Mouse (Mus musculus) macrophage (primary cell): ENCODE results near the gene Defb48. TPM values are rescaled to one million over a fixed set of nuclear protein-coding genes. Genes with fewer than 3 reads are reported as not detected.

Experiments used
- H3K27ac ChIP-seq: fragments of 350-480 bp; formaldehyde crosslinking; 2 replicates; pipeline ENCODE4 v1.9.0; 2021
- H3K36me3 ChIP-seq: fragments of 350-480 bp; formaldehyde crosslinking; 2 replicates; pipeline ENCODE4 v1.9.0; 2021; ENCODE audit errors: inconsistent target
- H3K4me3 ChIP-seq: fragments of 350-480 bp; formaldehyde crosslinking; 2 replicates; pipeline ENCODE4 v1.9.0; 2021; ENCODE audit errors: inconsistent target
- H3K79me2 ChIP-seq: fragments of 350-480 bp; formaldehyde crosslinking; 2 replicates; pipeline ENCODE4 v1.9.0; 2021; ENCODE audit errors: inconsistent target
- WGBS: methylation state at CpG from one replicate; pipeline ENCODE4 v1.1.7; 2026; ENCODE audit warnings: inconsistent platforms; ENCODE audit not compliant: missing documents; 5-methylcytosine and 5-hydroxymethylcytosine counted together
- polyA plus RNA-seq: library from polyadenylated mRNA; stranded (reverse); fragments of 250-400 nt; gene quantifications from 3 replicates; pipeline ENCODE4 v1.2.4, GENCODE M21; 2018; ENCODE audit warnings: inconsistent platforms

Defb48 gene
- polyA plus RNA-seq, 1 experiment from 2014 or later, result not detected

- no peaks in the 10 kb centered on the region for H3K79me2 ChIP-seq
- peaks cover 82% of the 10 kb centered on the region for H3K36me3 ChIP-seq
- no peak overlapping the region for H3K27ac ChIP-seq
- 91% methylated on average over 9 of the region's 9 CpGs for WGBS
- H3K4me3 ChIP-seq, result no peak overlapping the region
Measured at GRCm38 (mm10) chr14:62956091-62956490, 28.2 kb downstream of the Defb48 start.

GRCm38 (mm10) chr14:62946794-62947193 lies 37.5 kb downstream of the Defb48 start:
- Histone ChIP-seq H3K4me3 (no peak overlapping the region), H3K27ac (no peak overlapping the region), H3K79me2 (peaks cover 13% of the 10 kb centered on the region; the same call in 1 of the 2 replicates), H3K36me3 (peaks cover 44% of the 10 kb centered on the region)
- 98% methylated on average over 3 of the region's 3 CpGs for WGBS

- Histone ChIP-seq H3K27ac (peak overlapping the region; percentile 27), H3K4me3 (no peak overlapping the region), H3K79me2 (peaks cover 50% of the 10 kb centered on the region; the same call in 1 of the 2 replicates), H3K36me3 (peaks cover 77% of the 10 kb centered on the region)
- 16% methylated on average over 14 of the region's 14 CpGs for WGBS
Measured at GRCm38 (mm10) chr14:62940383-62941074, 43.8 kb downstream of the Defb48 start.

- WGBS, result 100% methylated on average over 2 of the region's 3 CpGs
- H3K36me3 ChIP-seq, result peaks cover 79% of the 10 kb centered on the region
- H3K79me2 ChIP-seq, result peaks cover 60% of the 10 kb centered on the region; the same call in 1 of the 2 replicates
- no peak overlapping the region for H3K27ac ChIP-seq
- H3K4me3 ChIP-seq, result no peak overlapping the region
Measured at GRCm38 (mm10) chr14:62939435-62939834, 44.9 kb downstream of the Defb48 start.

- peaks cover 86% of the 10 kb centered on the region for H3K36me3 ChIP-seq
- H3K4me3 ChIP-seq, result no peak overlapping the region
- 93% methylated on average over 5 of the region's 5 CpGs for WGBS
- no peak overlapping the region for H3K27ac ChIP-seq
- H3K79me2 ChIP-seq, result peaks cover 57% of the 10 kb centered on the region; the same call in 1 of the 2 replicates
Measured at GRCm38 (mm10) chr14:62937675-62938074, 46.6 kb downstream of the Defb48 start.

GRCm38 (mm10) chr14:62936631-62937380 lies 47.5 kb downstream of the Defb48 start:
- H3K4me3 ChIP-seq, result no peak overlapping the region
- peaks cover 54% of the 10 kb centered on the region; the same call in 1 of the 2 replicates for H3K79me2 ChIP-seq
- peaks cover 88% of the 10 kb centered on the region for H3K36me3 ChIP-seq
- no peak overlapping the region for H3K27ac ChIP-seq
- 89% methylated on average over 6 of the region's 6 CpGs for WGBS

GRCm38 (mm10) chr14:62935361-62935760 lies 48.9 kb downstream of the Defb48 start:
- H3K79me2 ChIP-seq, result peaks cover 57% of the 10 kb centered on the region; the same call in 1 of the 2 replicates
- H3K36me3 ChIP-seq, result peaks cover 94% of the 10 kb centered on the region
- H3K4me3 ChIP-seq, result no peak overlapping the region
- H3K27ac ChIP-seq, result no peak overlapping the region
- 88% methylated on average over 9 of the region's 9 CpGs for WGBS

GRCm38 (mm10) chr14:62928101-62928541 lies 56.2 kb downstream of the Defb48 start:
- Histone ChIP-seq H3K4me3 (no peak overlapping the region), H3K79me2 (peaks cover 77% of the 10 kb centered on the region)
- 63% methylated on average over 5 of the region's 5 CpGs for WGBS

More at GRCm38 (mm10) chr14:62928101-62928541, 56.2 kb downstream of the Defb48 start:
- Histone ChIP-seq H3K36me3 (peaks cover 93% of the 10 kb centered on the region), H3K27ac (no peak overlapping the region)

Other genes with a start within 250 kb of the Defb48 start
- gene Ints6, start 223.3 kb downstream of the Defb48 start, polyA plus RNA-seq, result 12.6 to 46.3 TPM (median 19.6 TPM) in 3 replicates
- 45.8 to 65.5 TPM (median 65.1 TPM) in 3 replicates for gene Wdfy2, start 146.8 kb downstream of the Defb48 start, polyA plus RNA-seq
- gene Defb47, start 13.6 kb upstream of the Defb48 start, polyA plus RNA-seq, result not detected in 3 replicates
- gene Defb43, start 27.3 kb upstream of the Defb48 start, polyA plus RNA-seq, result not detected in 3 replicates
- not detected in 3 replicates for gene Defb42, start 62.5 kb upstream of the Defb48 start, polyA plus RNA-seq
- not detected in 3 replicates for gene Defb30, start 65.5 kb upstream of the Defb48 start, polyA plus RNA-seq